Mouse (Mus musculus) frontal cortex, adult (tissue): ENCODE measurements around the gene Tmem256.

Experiments
- ATAC-seq: cut with Nextera tagmentation; 2 replicates; pipeline ENCODE4 v1.9.2; 2017; ENCODE audit warnings: mild to moderate bottlenecking, moderate library complexity, mixed read lengths; ENCODE audit not compliant: low TSS enrichment

The Tmem256 gene

GRCm38 (mm10) chr11:69884240-69884639 lies 45.9 kb downstream of the Tmem256 start:
- no peak for ATAC-seq

- no peak for ATAC-seq
These were observed 46.3 kb downstream of the Tmem256 start for GRCm38 (mm10) chr11:69884663-69885062.

GRCm38 (mm10) chr11:69886907-69887635 lies 48.8 kb downstream of the Tmem256 start:
- ATAC-seq, result no peak
